Mouse (Mus musculus) intestine, embryonic 14.5 days (tissue): ENCODE data around the gene Ankrd12. TPM values are rescaled to one million over a fixed set of nuclear protein-coding genes. Genes with fewer than 3 reads are reported as not detected.

Experiments used
- ATAC-seq: fragments of 200-750 bp; cut with Nextera tagmentation; replicated peaks from 2 replicates; pipeline ENCODE4 v1.8.0; 2017; ENCODE audit warnings: low read depth, moderate number of reproducible peaks, moderate TSS enrichment, moderate library complexity; ENCODE audit not compliant: low FRiP score, low TSS enrichment
- DNase-seq: peaks from one replicate; pipeline ENCODE4 v3.0.0-alpha.2; 2018; ENCODE audit warnings: low spot score
- H3K27ac ChIP-seq: fragments of 300-500 bp; sonication (generic); 2 replicates; pipeline ENCODE4 v1.5.1; 2014; ENCODE audit warnings: low read depth, mild to moderate bottlenecking, control low read depth
- H3K27me3 ChIP-seq: fragments of 300-500 bp; sonication (generic); replicated peaks from 2 replicates; pipeline ENCODE4 v1.6.1; 2014; ENCODE audit warnings: low read length, control low read depth; ENCODE audit not compliant: control insufficient read depth, insufficient read depth
- H3K36me3 ChIP-seq: fragments of 300-500 bp; sonication (generic); 2 replicates; pipeline ENCODE4 v1.6.1; 2014; ENCODE audit warnings: low read length, control low read depth; ENCODE audit not compliant: control insufficient read depth, insufficient read depth
- H3K4me1 ChIP-seq: fragments of 300-500 bp; sonication (generic); replicated peaks from 2 replicates; pipeline ENCODE4 v1.6.1; 2014; ENCODE audit warnings: low read length, control low read depth, mixed read lengths; ENCODE audit not compliant: control insufficient read depth, insufficient read depth
- H3K4me2 ChIP-seq: fragments of 300-500 bp; sonication (generic); 2 replicates; pipeline ENCODE4 v1.6.1; 2014; ENCODE audit warnings: low read length
- H3K4me3 ChIP-seq: fragments of 300-500 bp; sonication (generic); 2 replicates; pipeline ENCODE4 v1.5.1; 2014; ENCODE audit warnings: low read depth, low read length, control low read depth, mixed read lengths
- H3K9ac ChIP-seq: fragments of 300-500 bp; sonication (generic); 2 replicates; pipeline ENCODE4 v1.6.1; 2014; ENCODE audit warnings: mild to moderate bottlenecking, low read length
- H3K9me3 ChIP-seq: fragments of 300-500 bp; sonication (generic); 2 replicates; pipeline ENCODE4 v1.6.1; 2016; ENCODE audit warnings: low read length, control low read depth; ENCODE audit not compliant: control insufficient read depth
- WGBS: fragments of 180-500 bp; shearing (Covaris S2); extraction: QIAGEN DNeasy Blood & Tissue Kit; methylation state at CpG from one replicate; pipeline ENCODE4 v1.1.7; 2014; 5-methylcytosine and 5-hydroxymethylcytosine counted together
- polyA plus RNA-seq: library from polyadenylated mRNA; unstranded; fragments of >200 nt; fragmentation: Nextera tagmentation; extraction: Ambion mirVana; gene quantifications from 2 replicates; pipeline ENCODE4 v1.2.1, GENCODE M21; 2014

Ankrd12 gene
- polyA plus RNA-seq, 1 experiment from 2014 or later = 21.2 TPM

DNA sequence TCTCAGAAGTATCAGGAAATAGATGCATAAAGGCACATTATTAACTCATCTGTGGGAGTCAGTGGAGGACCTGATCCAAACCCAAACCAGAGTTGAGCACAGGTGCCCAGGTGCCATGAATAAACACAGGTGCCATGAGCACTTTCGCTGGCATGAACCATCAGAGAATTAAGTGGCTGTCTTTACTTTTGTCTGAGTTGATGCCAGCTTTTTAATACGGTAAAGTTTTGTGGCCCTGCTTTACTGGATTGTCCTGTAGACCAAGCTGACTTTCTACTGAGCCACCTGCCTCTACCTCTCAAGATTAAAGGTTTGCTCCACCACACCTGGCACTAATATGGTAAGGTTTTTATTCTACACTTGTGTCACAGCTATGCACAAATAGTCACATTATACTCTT is 15.2 kb upstream of the Ankrd12 start:
- no peak overlapping the region for H3K4me2 ChIP-seq
- H3K36me3 ChIP-seq = peaks cover 35% of the 10 kb centered on the region
- H3K9ac ChIP-seq = no peak overlapping the region
- H3K4me3 ChIP-seq = no peak overlapping the region
- no peaks in the 10 kb centered on the region for H3K9me3 ChIP-seq
- no peak for ATAC-seq
- 99% methylated on average over 2 of the region's 2 CpGs for WGBS
- no peak overlapping the region for H3K27ac ChIP-seq
- no peaks in the 10 kb centered on the region for H3K27me3 ChIP-seq
- DNase-seq = no peak
- no peaks in the 10 kb centered on the region for H3K4me1 ChIP-seq

DNA sequence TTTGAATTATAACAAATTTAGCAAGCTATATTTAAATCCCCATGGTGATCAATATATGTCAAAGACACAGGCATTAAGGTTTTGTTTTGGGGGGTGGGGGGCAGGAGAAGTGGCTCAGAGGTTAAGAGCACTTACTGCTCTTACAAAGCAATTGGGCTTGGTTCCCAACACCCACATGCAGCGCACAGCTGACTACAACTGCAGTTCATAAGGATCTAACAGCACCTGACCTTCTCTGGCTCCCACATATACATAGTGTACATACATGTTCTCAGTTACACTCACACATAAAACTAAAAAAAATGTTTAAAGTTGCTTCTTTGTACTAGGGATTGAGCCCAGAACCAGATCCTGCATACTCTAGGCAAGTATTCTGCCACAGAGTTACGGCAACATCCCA is 14.5 kb upstream of the Ankrd12 start:
- Histone ChIP-seq H3K27ac (no peak overlapping the region), H3K27me3 (no peaks in the 10 kb centered on the region), H3K4me3 (no peak overlapping the region), H3K4me2 (no peak overlapping the region), H3K9me3 (no peaks in the 10 kb centered on the region), H3K9ac (no peak overlapping the region), H3K36me3 (peaks cover 41% of the 10 kb centered on the region), H3K4me1 (no peaks in the 10 kb centered on the region)
- WGBS = 82% methylated on average over 2 of the region's 2 CpGs
- DNase-seq (no peak), ATAC-seq (no peak)

DNA sequence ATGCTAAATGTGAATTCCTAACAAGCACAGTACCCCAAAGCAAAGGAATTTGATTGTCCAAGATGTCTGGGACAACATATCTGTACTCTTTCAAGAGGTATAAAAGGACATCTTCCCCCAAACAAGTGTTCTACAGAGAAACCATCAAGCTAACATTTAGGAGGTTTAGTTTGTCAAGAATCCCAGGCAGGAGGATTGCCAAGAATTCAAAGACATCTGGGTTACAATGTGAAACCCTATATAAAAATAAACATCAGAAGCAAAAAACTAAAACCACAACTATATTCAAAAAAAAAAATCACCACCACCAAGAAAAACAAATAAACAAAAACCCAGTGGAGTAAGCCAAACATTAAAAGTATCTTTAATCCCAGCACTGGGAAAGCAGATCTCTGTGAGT is 13.4 kb upstream of the Ankrd12 start:
- Histone ChIP-seq H3K4me2 (no peak overlapping the region), H3K36me3 (peaks cover 53% of the 10 kb centered on the region), H3K27ac (no peak overlapping the region), H3K4me3 (no peak overlapping the region), H3K9ac (no peak overlapping the region), H3K9me3 (no peaks in the 10 kb centered on the region), H3K4me1 (no peaks in the 10 kb centered on the region), H3K27me3 (no peaks in the 10 kb centered on the region)
- no peak for ATAC-seq
- DNase-seq = no peak

DNA sequence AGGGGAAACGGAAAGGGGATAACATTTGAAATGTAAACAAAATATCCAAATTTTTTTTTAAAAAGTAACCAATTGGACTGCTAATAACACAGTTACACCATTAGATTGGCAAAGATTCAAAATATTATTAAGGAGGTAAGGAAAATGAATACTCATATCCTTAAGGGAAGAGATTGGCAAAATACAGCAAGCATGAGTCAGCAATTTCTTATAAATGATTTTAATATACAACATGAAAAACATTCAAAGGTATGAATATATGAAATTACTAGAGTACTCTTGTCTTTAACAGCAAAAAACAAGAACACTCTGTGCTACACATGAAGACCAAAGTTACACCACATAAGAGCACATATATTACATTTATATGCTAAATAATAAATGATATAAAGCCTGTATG is 8.1 kb upstream of the Ankrd12 start:
- Histone ChIP-seq H3K36me3 (peaks cover 61% of the 10 kb centered on the region), H3K9ac (no peak overlapping the region), H3K27me3 (no peaks in the 10 kb centered on the region), H3K4me2 (no peak overlapping the region), H3K9me3 (no peaks in the 10 kb centered on the region), H3K4me1 (no peaks in the 10 kb centered on the region), H3K27ac (no peak overlapping the region), H3K4me3 (no peak overlapping the region)
- WGBS = 81% methylated on average over 1 of the region's 1 CpGs
- ATAC-seq (no peak), DNase-seq (no peak)

DNA sequence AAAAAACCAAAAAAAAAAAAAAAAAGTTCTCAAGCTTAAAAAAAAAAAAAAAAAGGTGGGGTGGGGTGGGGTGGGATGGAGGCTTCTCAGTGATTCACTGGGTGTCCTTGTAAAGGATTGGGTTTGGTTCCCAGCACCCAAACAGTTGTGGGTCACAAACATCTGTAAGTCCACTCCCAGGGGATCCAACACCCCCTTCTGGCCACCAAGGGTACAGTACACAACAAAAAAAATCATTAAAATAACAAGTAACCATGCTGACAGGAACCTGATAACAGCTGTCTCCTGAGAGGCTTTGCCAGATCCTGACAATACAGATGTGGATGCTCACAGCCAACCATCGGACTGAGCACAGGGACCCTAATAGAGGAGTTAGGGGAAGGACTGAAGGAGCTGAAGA is 7.6 kb upstream of the Ankrd12 start:
- H3K36me3 ChIP-seq = peaks cover 64% of the 10 kb centered on the region

DNA sequence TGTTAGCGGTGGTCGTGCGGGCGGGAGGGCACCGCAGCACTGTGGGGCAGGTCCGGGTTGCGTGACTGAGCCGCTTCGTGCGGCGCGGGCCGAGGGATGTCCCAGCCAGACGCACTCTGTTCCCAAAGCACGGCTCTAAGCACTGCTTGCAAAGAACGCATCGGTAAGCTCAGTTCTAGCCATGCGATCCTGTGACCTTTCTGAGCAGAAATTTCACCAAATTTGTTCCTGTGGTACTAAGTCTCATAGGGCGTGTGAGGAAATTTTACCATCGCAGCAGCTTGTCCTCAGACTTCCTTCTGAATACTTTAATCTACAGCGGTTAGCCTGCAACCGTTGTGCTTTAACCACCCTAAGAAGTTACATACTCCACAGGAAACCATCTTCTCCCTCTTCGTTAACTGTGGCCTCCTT is 555 bp upstream of the Ankrd12 start:
- H3K36me3 ChIP-seq = peaks cover 32% of the 10 kb centered on the region
- 1% methylated on average over 23 of the region's 23 CpGs for WGBS
- H3K4me3 ChIP-seq = peak overlapping the region; percentile 79
- no peak for DNase-seq
- H3K4me1 ChIP-seq = peaks cover 13% of the 10 kb centered on the region
- no peaks in the 10 kb centered on the region for H3K9me3 ChIP-seq
- no peaks in the 10 kb centered on the region for H3K27me3 ChIP-seq
- peak overlapping the region; percentile 72 for H3K4me2 ChIP-seq
- peak overlapping the region; percentile 65 for H3K9ac ChIP-seq
- peak; percentile 73 for ATAC-seq
- peak overlapping the region; percentile 88 for H3K27ac ChIP-seq

More for the DNA sequence above, 7.6 kb upstream of the Ankrd12 start:
- no peak overlapping the region for H3K4me2 ChIP-seq
- H3K9ac ChIP-seq = no peak overlapping the region
- no peaks in the 10 kb centered on the region for H3K27me3 ChIP-seq
- 84% methylated on average over 1 of the region's 1 CpGs for WGBS
- H3K9me3 ChIP-seq = no peaks in the 10 kb centered on the region
- H3K4me3 ChIP-seq = no peak overlapping the region
- ATAC-seq = no peak
- H3K4me1 ChIP-seq = no peaks in the 10 kb centered on the region
- DNase-seq = no peak
- H3K27ac ChIP-seq = no peak overlapping the region

DNA sequence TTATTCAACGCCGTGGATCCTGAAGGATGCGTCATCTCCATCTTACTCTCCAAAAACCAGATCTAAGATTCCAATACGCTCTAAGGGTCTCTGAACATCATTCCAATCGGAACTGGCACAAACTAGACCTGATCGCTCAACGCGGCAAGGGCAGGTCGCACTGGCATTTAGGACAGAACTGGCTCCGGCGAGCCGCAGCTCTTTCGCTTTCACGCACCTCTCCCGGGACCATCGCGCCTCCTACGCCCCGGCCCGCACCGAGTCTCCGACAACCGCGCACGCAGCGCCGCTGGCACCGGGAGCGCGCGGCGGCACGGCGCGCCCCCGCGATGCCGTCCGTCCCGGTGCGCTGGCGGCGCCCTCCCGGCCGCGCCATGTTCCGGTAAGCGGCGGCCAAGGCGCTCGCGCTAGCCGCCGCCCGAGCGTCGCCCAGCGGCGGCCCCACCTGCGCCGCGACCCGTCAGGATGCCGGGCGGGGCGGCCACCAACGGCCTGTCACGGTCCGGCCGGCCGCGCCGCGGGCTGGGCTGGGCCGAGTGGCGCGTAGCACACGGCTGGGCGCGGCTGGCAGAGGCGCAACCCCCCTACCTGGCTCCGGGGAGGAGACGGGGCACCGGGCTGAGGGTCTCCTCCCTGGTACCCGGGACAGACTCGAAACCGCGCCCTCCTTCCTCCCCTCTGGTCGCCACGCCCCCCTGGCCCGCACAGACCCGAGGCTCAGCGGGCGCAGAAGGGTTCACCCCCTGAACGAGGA is 538 bp downstream of the Ankrd12 start:
- H3K36me3 ChIP-seq = peaks cover 31% of the 10 kb centered on the region
- under 1% methylated on average over 80 of the region's 95 CpGs for WGBS
- DNase-seq (peak; percentile 66), ATAC-seq (peak; percentile 88)
- peak overlapping the region; percentile 83 for H3K4me2 ChIP-seq
- no peaks in the 10 kb centered on the region for H3K9me3 ChIP-seq
- H3K27me3 ChIP-seq = no peaks in the 10 kb centered on the region
- peaks cover 13% of the 10 kb centered on the region for H3K4me1 ChIP-seq
- peak overlapping the region; percentile 88 for H3K27ac ChIP-seq
- H3K9ac ChIP-seq = peak overlapping the region; percentile 65
- H3K4me3 ChIP-seq = peak overlapping the region; percentile 79

DNA sequence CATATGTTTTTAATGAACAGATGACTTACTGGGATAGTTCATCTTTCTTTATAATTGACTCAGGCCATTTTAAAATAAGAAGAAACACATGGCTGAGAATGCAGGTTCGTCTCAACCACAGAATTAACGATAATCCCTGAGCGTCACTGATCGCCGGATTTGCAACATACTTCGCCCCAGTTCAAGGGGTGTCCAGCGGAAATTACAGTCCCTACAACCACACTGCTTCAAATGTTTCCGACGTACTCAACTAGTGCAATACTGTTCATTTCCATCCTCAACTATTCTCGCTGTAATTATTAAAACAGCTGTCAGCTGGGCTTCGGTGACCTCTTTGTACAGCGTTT is 1.1 kb downstream of the Ankrd12 start:
- Histone ChIP-seq H3K27ac (no peak overlapping the region), H3K9me3 (no peaks in the 10 kb centered on the region), H3K4me3 (peak overlapping the region; percentile 79), H3K4me2 (peak overlapping the region; percentile 83), H3K27me3 (no peaks in the 10 kb centered on the region), H3K4me1 (peaks cover 13% of the 10 kb centered on the region), H3K9ac (peak overlapping the region; percentile 65), H3K36me3 (peaks cover 25% of the 10 kb centered on the region)
- WGBS = 9% methylated on average over 12 of the region's 12 CpGs
- ATAC-seq = no peak
- DNase-seq = no peak

DNA sequence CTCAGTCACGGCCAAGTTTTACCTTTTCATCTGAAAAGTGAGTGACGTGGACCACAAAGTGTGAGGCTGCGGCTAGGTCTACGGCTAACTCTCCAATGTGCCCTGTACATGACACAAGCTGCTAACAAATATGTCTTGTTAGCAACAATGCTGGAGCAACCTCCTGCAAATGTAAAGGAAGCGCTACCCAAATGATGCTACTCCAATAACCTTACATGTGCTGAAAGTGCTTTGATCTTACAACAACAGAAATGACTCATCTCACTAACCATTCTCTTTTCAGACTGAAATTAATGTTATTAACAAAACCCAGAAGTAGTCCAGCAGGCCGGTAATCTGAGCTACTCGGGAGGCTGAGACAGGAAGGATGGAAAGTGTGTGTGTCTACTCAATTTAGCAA is 2.9 kb downstream of the Ankrd12 start:
- H3K36me3 ChIP-seq = peaks cover 7% of the 10 kb centered on the region; the same call in 1 of the 2 replicates
- H3K4me1 ChIP-seq = peaks cover 13% of the 10 kb centered on the region
- H3K9ac ChIP-seq = no peak overlapping the region
- no peaks in the 10 kb centered on the region for H3K27me3 ChIP-seq
- H3K4me3 ChIP-seq = no peak overlapping the region
- ATAC-seq (no peak), DNase-seq (no peak)
- H3K4me2 ChIP-seq = no peak overlapping the region
- 90% methylated on average over 7 of the region's 7 CpGs for WGBS
- H3K9me3 ChIP-seq = no peaks in the 10 kb centered on the region
- H3K27ac ChIP-seq = no peak overlapping the region
